Mouse (Mus musculus) stomach, postnatal 0 days (tissue): ENCODE measurements at regions not wholly inside any gene's neighbourhood (a gene's known extent, or its start where the extent isn't known, plus 50 kb on each side); places are given as distances from the start of the nearest gene placed in this dataset.

ENCODE experiments used
- CTCF ChIP-seq: IDR thresholded peaks from 2 replicates; pipeline ENCODE4 v1.5.1; 2016; ENCODE audit warnings: antibody characterized with exemption, low read depth, mild to moderate bottlenecking, moderate library complexity
- EP300 ChIP-seq: optimal IDR thresholded peaks from 2 replicates; pipeline ENCODE3; 2016; ENCODE audit warnings: antibody characterized with exemption

DNA sequence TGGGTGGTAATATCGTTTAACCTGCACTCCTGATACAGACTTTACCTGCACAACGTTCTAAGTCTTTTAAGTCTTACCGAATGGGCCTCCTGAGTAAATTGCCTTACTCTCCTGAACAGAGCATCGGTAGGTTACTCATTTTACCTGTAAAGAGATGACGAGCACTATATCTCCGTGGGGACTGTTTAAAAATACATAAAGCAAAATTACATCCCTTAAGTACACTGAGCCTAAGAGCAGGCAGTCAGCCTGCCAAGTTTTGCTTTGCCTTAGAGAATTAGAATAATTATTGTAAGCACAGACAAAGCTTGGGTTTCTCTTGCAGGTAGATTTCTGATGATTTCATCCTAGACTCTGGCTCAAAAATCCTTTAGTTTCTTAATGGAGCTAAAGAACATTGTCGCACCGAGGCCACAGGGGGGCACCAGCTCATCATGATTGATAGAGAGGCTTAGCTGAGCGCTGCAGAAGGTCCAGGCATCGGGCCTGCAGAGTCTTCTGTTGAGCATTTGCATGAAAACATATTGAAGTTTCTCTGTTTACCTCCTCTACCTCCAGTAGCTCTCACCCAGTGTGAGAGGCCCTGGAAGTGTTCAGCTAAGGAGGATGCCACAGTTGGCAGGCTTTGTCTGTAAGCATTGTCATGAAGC lies 208.3 kb upstream of the Ccdc54 start:
- TF ChIP-seq CTCF (peak; percentile 79), EP300 (no peak)
